Mouse (Mus musculus): Measurements from ENCODE around the gene Rora. TPM values are rescaled to one million over a fixed set of nuclear protein-coding genes. Genes with fewer than 3 reads are reported as not detected.

Gene Rora
- polyA plus RNA-seq, 1 experiment: 4.7 TPM

DNA sequence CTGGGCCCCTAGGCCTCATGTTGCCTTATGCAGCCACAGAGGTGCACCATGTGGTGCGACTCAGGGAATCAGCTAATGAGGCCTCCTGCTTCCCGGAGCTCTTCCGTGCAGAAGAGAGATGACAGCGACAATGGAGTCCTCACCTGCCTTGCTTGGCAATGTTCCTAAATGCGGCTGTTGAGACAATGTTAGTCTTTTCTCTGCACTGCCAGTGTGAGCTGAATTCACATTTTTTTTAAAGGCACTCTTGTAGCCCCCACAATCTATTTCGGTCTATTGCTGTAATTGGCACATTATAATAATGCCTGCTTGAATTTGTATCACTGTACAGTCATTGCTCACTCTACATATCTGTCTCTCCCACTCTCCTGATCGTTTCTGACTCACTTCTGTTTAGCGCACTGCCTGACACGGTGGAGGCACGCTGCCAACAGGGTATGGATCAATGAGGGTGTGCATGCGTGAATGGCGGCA lies 269.6 kb downstream of the Rora start:
- Histone ChIP-seq H3K36me3 (ENCODE audit: control insufficient read depth, insufficient read depth, low read length) (no peaks in the 10 kb centered on the region), H3K4me1 (replicated peaks; ENCODE audit: control insufficient read depth, insufficient read depth, low read length) (no peaks in the 10 kb centered on the region), H3K27ac (ENCODE audit: control insufficient read depth, insufficient read depth, low read length) (no peak overlapping the region), H3K4me3 (ENCODE audit: control insufficient read depth, insufficient read depth, low read length) (no peak overlapping the region), H3K27me3 (ENCODE audit: control insufficient read depth, insufficient read depth, low read length) (no peaks in the 10 kb centered on the region; the same call in 1 of the 2 replicates)
- no peak for TF ChIP-seq CTCF (IDR thresholded peaks at IDR 0.05; ENCODE audit: borderline replicate concordance, control insufficient read depth, extremely low read depth, insufficient read depth, low read length, poor library complexity)
- no peak for TF ChIP-seq POLR2A (IDR thresholded peaks at IDR 0.05; ENCODE audit: control insufficient read depth, extremely low read depth, insufficient read depth, low read length, poor library complexity)
- 93% methylated on average over 12 of the region's 12 CpGs for WGBS
- DNase-seq: no peak

DNA sequence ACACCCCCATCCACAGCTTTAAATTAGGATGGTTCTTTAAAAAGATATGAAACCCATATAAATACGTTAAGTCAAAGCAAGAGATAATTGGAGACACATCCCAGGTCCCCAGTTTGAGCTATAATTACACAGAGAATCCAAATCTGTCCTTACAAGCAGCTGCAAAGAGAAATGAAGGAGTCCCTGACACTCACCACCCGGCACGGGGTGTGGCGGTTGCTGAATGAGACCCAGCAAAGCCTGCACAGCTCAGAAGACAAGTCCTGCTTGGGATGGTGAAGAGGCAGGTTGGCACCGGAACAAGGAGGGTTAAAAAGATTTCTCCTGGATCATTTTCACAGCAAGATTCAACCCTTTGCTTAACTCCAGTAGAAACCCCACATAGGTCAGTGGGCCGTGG lies 272.8 kb downstream of the Rora start:
- no peak for TF ChIP-seq CTCF (IDR thresholded peaks at IDR 0.05; ENCODE audit: borderline replicate concordance, control insufficient read depth, extremely low read depth, insufficient read depth, low read length, poor library complexity)
- TF ChIP-seq POLR2A (IDR thresholded peaks at IDR 0.05; ENCODE audit: control insufficient read depth, extremely low read depth, insufficient read depth, low read length, poor library complexity): no peak
- Histone ChIP-seq H3K4me1 (replicated peaks; ENCODE audit: control insufficient read depth, insufficient read depth, low read length) (no peaks in the 10 kb centered on the region), H3K27me3 (ENCODE audit: control insufficient read depth, insufficient read depth, low read length) (no peaks in the 10 kb centered on the region; the same call in 1 of the 2 replicates), H3K4me3 (ENCODE audit: control insufficient read depth, insufficient read depth, low read length) (no peak overlapping the region), H3K27ac (ENCODE audit: control insufficient read depth, insufficient read depth, low read length) (no peak overlapping the region), H3K36me3 (ENCODE audit: control insufficient read depth, insufficient read depth, low read length) (no peaks in the 10 kb centered on the region)
- 94% methylated on average over 6 of the region's 6 CpGs for WGBS
- no peak for DNase-seq

DNA sequence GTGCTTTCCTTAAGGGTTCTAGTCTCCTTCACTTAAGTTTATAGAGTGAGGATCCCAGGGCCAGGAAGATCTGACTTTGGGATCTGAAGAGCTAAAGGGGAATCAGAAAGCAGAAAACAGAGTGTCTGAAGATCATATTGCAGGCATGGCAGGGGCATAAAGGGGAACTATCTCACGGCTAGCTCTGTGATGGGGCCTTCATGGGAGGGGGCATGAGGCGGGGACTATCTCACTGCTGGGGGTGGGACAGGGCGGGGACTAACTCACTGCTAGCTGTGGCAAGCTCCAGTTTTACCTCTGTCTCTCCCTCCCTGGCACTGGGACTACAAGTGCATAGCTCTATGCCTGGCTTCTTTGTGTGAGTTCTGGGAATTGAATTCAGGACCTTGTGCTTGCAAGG lies 279.6 kb downstream of the Rora start:
- Histone ChIP-seq H3K4me1 (replicated peaks; ENCODE audit: control insufficient read depth, insufficient read depth, low read length) (no peaks in the 10 kb centered on the region), H3K27ac (ENCODE audit: control insufficient read depth, insufficient read depth, low read length) (no peak overlapping the region), H3K4me3 (ENCODE audit: control insufficient read depth, insufficient read depth, low read length) (no peak overlapping the region), H3K27me3 (ENCODE audit: control insufficient read depth, insufficient read depth, low read length) (no peaks in the 10 kb centered on the region), H3K36me3 (ENCODE audit: control insufficient read depth, insufficient read depth, low read length) (no peaks in the 10 kb centered on the region)
- 25% methylated on average over 3 of the region's 3 CpGs for WGBS
- no peak for TF ChIP-seq POLR2A (IDR thresholded peaks at IDR 0.05; ENCODE audit: control insufficient read depth, extremely low read depth, insufficient read depth, low read length, poor library complexity)
- no peak for TF ChIP-seq CTCF (IDR thresholded peaks at IDR 0.05; ENCODE audit: borderline replicate concordance, control insufficient read depth, extremely low read depth, insufficient read depth, low read length, poor library complexity)
- DNase-seq: no peak

DNA sequence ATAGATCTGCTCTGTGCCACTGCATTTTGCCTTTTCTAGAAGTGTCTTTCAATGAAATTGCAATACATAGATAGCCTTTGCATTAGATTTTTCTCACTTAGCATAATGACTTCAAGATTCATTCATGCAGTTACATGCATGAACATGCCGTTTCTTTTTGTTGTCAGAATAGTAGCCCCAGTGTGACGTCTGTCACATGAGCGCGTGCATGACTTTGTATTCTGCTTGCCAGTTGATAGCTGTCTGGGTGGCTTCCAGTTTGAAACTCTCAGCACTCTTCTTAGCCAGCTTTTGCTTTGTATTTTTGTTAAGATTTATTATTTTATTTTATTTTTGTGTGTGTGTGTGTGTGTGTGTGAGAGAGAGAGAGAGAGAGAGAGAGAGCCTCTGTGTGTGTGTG lies 280.7 kb downstream of the Rora start:
- DNase-seq: no peak
- H3K4me3 ChIP-seq (ENCODE audit: control insufficient read depth, insufficient read depth, low read length): no peak overlapping the region
- no peaks in the 10 kb centered on the region for H3K4me1 ChIP-seq (replicated peaks; ENCODE audit: control insufficient read depth, insufficient read depth, low read length)
- no peaks in the 10 kb centered on the region for H3K36me3 ChIP-seq (ENCODE audit: control insufficient read depth, insufficient read depth, low read length)
- 90% methylated on average over 4 of the region's 4 CpGs for WGBS
- TF ChIP-seq POLR2A (IDR thresholded peaks at IDR 0.05; ENCODE audit: control insufficient read depth, extremely low read depth, insufficient read depth, low read length, poor library complexity): no peak
- no peak for TF ChIP-seq CTCF (IDR thresholded peaks at IDR 0.05; ENCODE audit: borderline replicate concordance, control insufficient read depth, extremely low read depth, insufficient read depth, low read length, poor library complexity)
- no peaks in the 10 kb centered on the region for H3K27me3 ChIP-seq (ENCODE audit: control insufficient read depth, insufficient read depth, low read length)
- no peak overlapping the region for H3K27ac ChIP-seq (ENCODE audit: control insufficient read depth, insufficient read depth, low read length)

DNA sequence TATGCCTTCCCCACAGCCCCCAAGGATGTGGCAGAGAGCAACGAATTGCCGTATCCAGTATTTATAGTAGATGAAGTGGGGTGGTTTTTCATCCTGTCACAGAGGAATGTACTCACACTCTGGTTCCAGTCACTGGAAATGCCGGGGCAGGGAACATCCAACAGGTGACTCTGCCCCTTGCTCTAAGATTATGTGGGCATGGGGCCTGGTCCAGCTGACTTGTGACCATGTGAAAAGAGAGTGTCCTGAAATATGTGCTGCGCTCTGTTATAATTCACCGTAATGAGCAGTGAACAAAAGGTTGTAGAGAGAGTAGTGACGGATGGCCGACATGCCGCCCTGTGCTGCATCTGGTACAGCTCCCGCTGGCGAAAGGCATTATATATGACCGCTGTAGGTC lies 282.0 kb downstream of the Rora start:
- no peak for DNase-seq
- no peaks in the 10 kb centered on the region for H3K36me3 ChIP-seq (ENCODE audit: control insufficient read depth, insufficient read depth, low read length)
- TF ChIP-seq CTCF (IDR thresholded peaks at IDR 0.05; ENCODE audit: borderline replicate concordance, control insufficient read depth, extremely low read depth, insufficient read depth, low read length, poor library complexity) (no peak), POLR2A (IDR thresholded peaks at IDR 0.05; ENCODE audit: control insufficient read depth, extremely low read depth, insufficient read depth, low read length, poor library complexity) (no peak)
- no peaks in the 10 kb centered on the region for H3K4me1 ChIP-seq (replicated peaks; ENCODE audit: control insufficient read depth, insufficient read depth, low read length)
- H3K4me3 ChIP-seq (ENCODE audit: control insufficient read depth, insufficient read depth, low read length): no peak overlapping the region
- WGBS: 97% methylated on average over 11 of the region's 11 CpGs
- H3K27ac ChIP-seq (ENCODE audit: control insufficient read depth, insufficient read depth, low read length): no peak overlapping the region
- no peaks in the 10 kb centered on the region for H3K27me3 ChIP-seq (ENCODE audit: control insufficient read depth, insufficient read depth, low read length)

DNA sequence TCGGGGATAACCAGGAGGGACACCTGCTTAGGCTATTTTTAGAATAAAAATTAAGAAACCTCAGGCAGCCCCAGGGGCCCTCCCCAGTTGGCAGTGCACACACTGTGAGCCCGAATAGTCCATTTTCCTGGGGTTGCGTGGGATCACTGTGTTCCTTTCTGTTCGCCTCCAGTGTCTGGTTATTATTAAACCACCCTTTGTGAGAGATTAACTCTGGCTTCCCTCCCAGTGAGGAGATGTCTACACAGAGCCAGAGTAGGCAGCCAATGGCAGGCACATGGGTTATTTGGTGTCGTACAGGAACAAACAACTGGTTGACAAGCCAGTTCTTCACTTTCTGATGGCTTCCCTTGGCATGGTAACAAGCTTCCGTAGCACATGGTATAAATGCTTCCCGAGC lies 287.5 kb downstream of the Rora start:
- H3K4me3 ChIP-seq (ENCODE audit: control insufficient read depth, insufficient read depth, low read length): no peak overlapping the region
- H3K27ac ChIP-seq (ENCODE audit: control insufficient read depth, insufficient read depth, low read length): no peak overlapping the region
- TF ChIP-seq CTCF (IDR thresholded peaks at IDR 0.05; ENCODE audit: borderline replicate concordance, control insufficient read depth, extremely low read depth, insufficient read depth, low read length, poor library complexity): no peak
- TF ChIP-seq POLR2A (IDR thresholded peaks at IDR 0.05; ENCODE audit: control insufficient read depth, extremely low read depth, insufficient read depth, low read length, poor library complexity): no peak
- DNase-seq: no peak
- H3K36me3 ChIP-seq (ENCODE audit: control insufficient read depth, insufficient read depth, low read length): no peaks in the 10 kb centered on the region
- 89% methylated on average over 7 of the region's 7 CpGs for WGBS
- H3K4me1 ChIP-seq (replicated peaks; ENCODE audit: control insufficient read depth, insufficient read depth, low read length): no peaks in the 10 kb centered on the region
- H3K27me3 ChIP-seq (ENCODE audit: control insufficient read depth, insufficient read depth, low read length): no peaks in the 10 kb centered on the region

DNA sequence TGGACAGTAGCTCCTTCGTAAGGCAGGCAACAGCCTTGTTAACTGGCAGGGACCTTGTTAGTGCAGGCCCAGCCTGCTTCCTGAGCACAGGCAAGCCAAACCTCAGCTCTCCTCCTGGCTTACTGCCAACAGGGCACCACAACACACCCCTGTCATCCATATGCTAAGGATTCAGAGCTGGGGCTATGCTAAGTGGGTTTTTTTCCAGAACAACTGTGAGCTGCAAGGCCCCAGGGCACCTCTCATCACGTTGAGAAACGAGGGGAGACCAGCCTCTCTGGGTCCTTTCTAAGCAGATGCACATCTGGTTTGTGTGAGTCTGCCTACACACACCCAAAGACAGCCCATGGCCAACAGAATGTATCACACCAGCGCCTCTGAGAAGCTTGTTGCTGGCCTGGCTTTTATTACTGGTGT lies 289.0 kb downstream of the Rora start:
- no peak overlapping the region for H3K27ac ChIP-seq (ENCODE audit: control insufficient read depth, insufficient read depth, low read length)
- no peaks in the 10 kb centered on the region for H3K36me3 ChIP-seq (ENCODE audit: control insufficient read depth, insufficient read depth, low read length)
- no peak overlapping the region for H3K4me3 ChIP-seq (ENCODE audit: control insufficient read depth, insufficient read depth, low read length)
- no peak for TF ChIP-seq POLR2A (IDR thresholded peaks at IDR 0.05; ENCODE audit: control insufficient read depth, extremely low read depth, insufficient read depth, low read length, poor library complexity)
- H3K4me1 ChIP-seq (replicated peaks; ENCODE audit: control insufficient read depth, insufficient read depth, low read length): no peaks in the 10 kb centered on the region
- WGBS: 51% methylated on average over 4 of the region's 4 CpGs
- DNase-seq: no peak
- H3K27me3 ChIP-seq (ENCODE audit: control insufficient read depth, insufficient read depth, low read length): no peaks in the 10 kb centered on the region

All from thymus, adult 2 months (tissue).